Mouse (Mus musculus): ENCODE measurements at regions not wholly inside any gene's neighbourhood (a gene's known extent, or its start where the extent isn't known, plus 50 kb on each side); places are given as distances from the start of the nearest gene placed in this dataset.

GRCm38 (mm10) chr3:17788334-17788720 lies 159.9 kb upstream of the Cypt12 start:
- 71% methylated on average over 4 of the region's 4 CpGs for WGBS

GRCm38 (mm10) chr3:17788778-17789299 lies 159.4 kb upstream of the Cypt12 start:
- WGBS: 38% methylated on average over 3 of the region's 3 CpGs
- Histone ChIP-seq H3K27ac (ENCODE audit: insufficient read depth, low read depth, low read length) (peak overlapping the region; percentile 99), H3K4me3 (ENCODE audit: insufficient read depth, low read depth, low read length) (peak overlapping the region; percentile 17), H3K4me1 (ENCODE audit: control insufficient read depth, insufficient read depth, low read length) (peaks cover 28% of the 10 kb centered on the region)
- TF ChIP-seq POLR2A (IDR thresholded peaks at IDR 0.05; ENCODE audit: insufficient read depth, low read depth, low read length) (no peak), CTCF (IDR thresholded peaks at IDR 0.05; ENCODE audit: insufficient read depth, low read depth, low read length) (no peak)

More at GRCm38 (mm10) chr3:17788334-17788720, 159.9 kb upstream of the Cypt12 start:
- TF ChIP-seq CTCF (IDR thresholded peaks at IDR 0.05; ENCODE audit: insufficient read depth, low read depth, low read length): no peak
- no peak for TF ChIP-seq POLR2A (IDR thresholded peaks at IDR 0.05; ENCODE audit: insufficient read depth, low read depth, low read length)
- no peak overlapping the region for H3K4me3 ChIP-seq (ENCODE audit: insufficient read depth, low read depth, low read length)
- peak overlapping the region; percentile 88 for H3K27ac ChIP-seq (ENCODE audit: insufficient read depth, low read depth, low read length)
- H3K4me1 ChIP-seq (ENCODE audit: control insufficient read depth, insufficient read depth, low read length): peaks cover 28% of the 10 kb centered on the region

- Histone ChIP-seq H3K4me3 (ENCODE audit: insufficient read depth, low read depth, low read length) (peak overlapping the region; percentile 87), H3K4me1 (ENCODE audit: control insufficient read depth, insufficient read depth, low read length) (peaks cover 28% of the 10 kb centered on the region), H3K27ac (ENCODE audit: insufficient read depth, low read depth, low read length) (peak overlapping the region; percentile 99)
- TF ChIP-seq POLR2A (IDR thresholded peaks at IDR 0.05; ENCODE audit: insufficient read depth, low read depth, low read length) (no peak), CTCF (IDR thresholded peaks at IDR 0.05; ENCODE audit: insufficient read depth, low read depth, low read length) (no peak)
- WGBS: 4% methylated on average over 9 of the region's 9 CpGs
These were observed 158.6 kb upstream of the Cypt12 start for GRCm38 (mm10) chr3:17789454-17790196.

GRCm38 (mm10) chr3:17790331-17790730 lies 157.9 kb upstream of the Cypt12 start:
- peak overlapping the region; percentile 87 for H3K4me3 ChIP-seq (ENCODE audit: insufficient read depth, low read depth, low read length)
- peak overlapping the region; percentile 99 for H3K27ac ChIP-seq (ENCODE audit: insufficient read depth, low read depth, low read length)
- 1% methylated on average over 14 of the region's 14 CpGs for WGBS
- TF ChIP-seq POLR2A (IDR thresholded peaks at IDR 0.05; ENCODE audit: insufficient read depth, low read depth, low read length) (no peak), CTCF (IDR thresholded peaks at IDR 0.05; ENCODE audit: insufficient read depth, low read depth, low read length) (no peak)
- peaks cover 25% of the 10 kb centered on the region for H3K4me1 ChIP-seq (ENCODE audit: control insufficient read depth, insufficient read depth, low read length)

GRCm38 (mm10) chr3:17790816-17791215 lies 157.4 kb upstream of the Cypt12 start:
- no peak for TF ChIP-seq POLR2A (IDR thresholded peaks at IDR 0.05; ENCODE audit: insufficient read depth, low read depth, low read length)
- TF ChIP-seq CTCF (IDR thresholded peaks at IDR 0.05; ENCODE audit: insufficient read depth, low read depth, low read length): no peak
- peak overlapping the region; percentile 99 for H3K27ac ChIP-seq (ENCODE audit: insufficient read depth, low read depth, low read length)
- 4% methylated on average over 12 of the region's 12 CpGs for whole genome bisulfite sequencing
- peak overlapping the region; percentile 87 for H3K4me3 ChIP-seq (ENCODE audit: insufficient read depth, low read depth, low read length)
- H3K4me1 ChIP-seq (ENCODE audit: control insufficient read depth, insufficient read depth, low read length): peaks cover 21% of the 10 kb centered on the region

- no peak overlapping the region for H3K27ac ChIP-seq (ENCODE audit: insufficient read depth, low read depth, low read length)
- H3K4me3 ChIP-seq (ENCODE audit: insufficient read depth, low read depth, low read length): no peak overlapping the region
- peaks cover 16% of the 10 kb centered on the region for H3K4me1 ChIP-seq (ENCODE audit: control insufficient read depth, insufficient read depth, low read length)
- WGBS: 17% methylated on average over 8 of the region's 8 CpGs
- TF ChIP-seq CTCF (IDR thresholded peaks at IDR 0.05; ENCODE audit: insufficient read depth, low read depth, low read length): no peak
- TF ChIP-seq POLR2A (IDR thresholded peaks at IDR 0.05; ENCODE audit: insufficient read depth, low read depth, low read length): no peak
These were observed 156.6 kb upstream of the Cypt12 start for GRCm38 (mm10) chr3:17791381-17792320.

GRCm38 (mm10) chr3:17792537-17793039 lies 155.6 kb upstream of the Cypt12 start:
- Histone ChIP-seq H3K4me1 (ENCODE audit: control insufficient read depth, insufficient read depth, low read length) (peaks cover 13% of the 10 kb centered on the region), H3K4me3 (ENCODE audit: insufficient read depth, low read depth, low read length) (no peak overlapping the region), H3K27ac (ENCODE audit: insufficient read depth, low read depth, low read length) (peak overlapping the region; percentile 86)
- TF ChIP-seq POLR2A (IDR thresholded peaks at IDR 0.05; ENCODE audit: insufficient read depth, low read depth, low read length) (no peak), CTCF (IDR thresholded peaks at IDR 0.05; ENCODE audit: insufficient read depth, low read depth, low read length) (no peak)
- 25% methylated on average over 2 of the region's 2 CpGs for WGBS

- under 1% methylated on average over 24 of the region's 24 CpGs for WGBS
- TF ChIP-seq POLR2A (IDR thresholded peaks at IDR 0.05; ENCODE audit: insufficient read depth, low read depth, low read length) (peak; percentile 77), CTCF (IDR thresholded peaks at IDR 0.05; ENCODE audit: insufficient read depth, low read depth, low read length) (no peak)
- Histone ChIP-seq H3K4me3 (ENCODE audit: insufficient read depth, low read depth, low read length) (peak overlapping the region; percentile 90), H3K4me1 (ENCODE audit: control insufficient read depth, insufficient read depth, low read length) (peaks cover 7% of the 10 kb centered on the region), H3K27ac (ENCODE audit: insufficient read depth, low read depth, low read length) (peak overlapping the region; percentile 98)
These were observed 154.5 kb upstream of the Cypt12 start for GRCm38 (mm10) chr3:17793646-17794250.
